Mouse (Mus musculus) left cerebral cortex, postnatal 25 days (tissue): ENCODE data around the gene Trim37. TPM values are rescaled to one million over a fixed set of nuclear protein-coding genes. Genes with fewer than 3 reads are reported as not detected.

Experiments used
- DNase-seq, 2 experiments: peaks; one replicate each; pipeline ENCODE4 v3.0.0; 2022; ENCODE audit warnings: low spot score in 2 of 2, mixed read lengths in 1 of 2
- intact Hi-C: fragments of 180-260 bp; cut with DNase I; formaldehyde crosslinking; loops from one replicate; pipeline ENCODE4 v1.15.1; 2025
- total RNA-seq, 2 experiments: library from RNA; stranded (reverse); gene quantifications; 2 replicates each; pipeline ENCODE4 v1.2.3; 2021

The Trim37 gene
- total RNA-seq = 100 to 1,000 TPM; 233 to 239 TPM

DNA sequence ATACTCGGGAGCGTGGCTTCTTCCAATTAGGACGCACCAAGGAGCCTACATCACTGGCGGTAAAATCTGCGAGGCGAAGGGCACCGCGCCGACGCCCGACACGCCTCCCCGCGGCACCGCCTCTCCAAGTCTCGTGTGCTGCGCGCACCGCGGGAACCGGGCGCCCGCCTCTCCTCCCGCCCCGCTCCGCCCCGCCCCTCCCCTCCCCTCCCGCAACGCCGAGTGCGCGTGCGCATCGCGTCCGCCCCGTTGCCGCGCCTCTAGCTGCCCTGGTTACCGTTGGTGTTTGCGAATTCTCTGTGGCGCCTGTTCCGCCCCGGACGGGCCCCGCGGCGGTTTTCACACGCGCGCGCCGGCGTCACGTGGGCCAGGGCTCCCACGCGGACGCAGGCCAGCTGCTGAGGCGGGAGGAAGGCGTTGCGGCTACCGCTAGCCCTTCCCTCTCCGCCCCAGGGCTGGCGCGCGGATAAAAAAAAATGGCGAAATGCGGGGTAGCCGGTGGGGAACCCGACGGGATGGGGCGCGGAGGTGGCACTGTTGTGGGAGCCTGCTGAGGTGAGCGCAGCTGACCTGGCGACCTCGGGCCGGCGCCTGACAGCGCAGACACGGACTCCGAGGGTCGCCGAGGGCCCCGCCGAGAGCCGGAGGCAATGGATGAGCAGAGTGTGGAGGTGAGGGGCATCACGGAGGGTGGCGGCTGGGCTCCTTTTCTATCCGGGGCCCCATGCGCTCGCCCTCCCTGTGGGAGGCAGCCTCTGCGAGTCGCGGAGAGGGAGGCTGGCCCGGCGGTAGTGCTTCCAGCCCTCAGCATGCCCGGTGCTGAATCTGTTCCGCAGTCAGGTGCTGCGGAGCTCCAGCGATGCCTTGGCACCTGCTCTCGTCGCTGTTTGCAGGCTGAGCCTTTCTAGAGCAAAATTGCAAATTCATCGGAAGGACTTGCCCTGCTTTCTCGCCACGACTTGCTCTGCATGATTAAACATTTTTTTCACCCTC is at the start of gene Trim37:
Gene Trim37 (plus strand): TSS at position 254 of the 993 bp plus-strand sequence.
- intact Hi-C loops = loop anchor here (2.0 kb wide), 1 partner anchor 18 kb away; the partner anchor contains the start of genes Prr11 and Ska2
- peak; percentile 92 to 96 for DNase-seq

DNA sequence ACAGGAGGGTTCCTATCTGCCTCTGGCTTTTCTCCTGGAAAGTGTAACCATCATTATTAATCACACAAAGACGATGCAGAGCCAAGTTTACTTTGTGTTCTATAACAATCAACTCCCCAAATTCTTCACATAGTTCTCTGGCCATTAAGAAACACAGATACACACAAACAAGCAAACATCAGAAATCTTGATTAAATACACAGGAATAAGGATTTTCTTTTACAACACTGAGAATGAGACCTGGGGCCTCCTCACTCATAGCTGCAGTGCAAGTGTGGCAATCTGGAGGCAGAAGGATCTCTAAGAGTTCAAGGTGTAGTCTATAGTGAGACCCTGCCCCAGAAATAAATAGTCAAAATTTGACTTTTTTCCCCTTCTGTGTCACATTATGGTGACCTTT is 43.2 kb upstream of the Trim37 start:
- DNase-seq = no peak
- intact Hi-C loops = no loop called here

DNA sequence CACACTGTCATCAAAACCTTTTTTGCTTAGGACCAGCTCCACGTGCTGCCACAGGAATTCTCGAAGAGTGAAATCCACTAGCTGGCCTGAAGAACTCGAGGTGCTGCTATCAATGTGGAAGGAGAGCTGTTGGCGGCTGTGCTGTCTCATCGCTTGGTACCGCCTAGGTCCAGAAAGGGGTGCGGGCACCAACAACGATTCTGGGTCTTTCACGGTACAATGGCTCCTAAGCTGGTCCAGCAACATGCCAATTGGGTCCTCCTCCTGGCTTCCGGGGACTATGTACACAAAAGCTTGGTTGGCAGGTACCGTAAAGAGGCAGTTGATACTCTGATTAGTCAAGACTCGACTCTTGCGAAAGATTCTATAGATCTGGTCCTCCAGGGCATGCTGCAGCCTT is 41.4 kb upstream of the Trim37 start:
- DNase-seq = no peak
- intact Hi-C loops = no loop called here

DNA sequence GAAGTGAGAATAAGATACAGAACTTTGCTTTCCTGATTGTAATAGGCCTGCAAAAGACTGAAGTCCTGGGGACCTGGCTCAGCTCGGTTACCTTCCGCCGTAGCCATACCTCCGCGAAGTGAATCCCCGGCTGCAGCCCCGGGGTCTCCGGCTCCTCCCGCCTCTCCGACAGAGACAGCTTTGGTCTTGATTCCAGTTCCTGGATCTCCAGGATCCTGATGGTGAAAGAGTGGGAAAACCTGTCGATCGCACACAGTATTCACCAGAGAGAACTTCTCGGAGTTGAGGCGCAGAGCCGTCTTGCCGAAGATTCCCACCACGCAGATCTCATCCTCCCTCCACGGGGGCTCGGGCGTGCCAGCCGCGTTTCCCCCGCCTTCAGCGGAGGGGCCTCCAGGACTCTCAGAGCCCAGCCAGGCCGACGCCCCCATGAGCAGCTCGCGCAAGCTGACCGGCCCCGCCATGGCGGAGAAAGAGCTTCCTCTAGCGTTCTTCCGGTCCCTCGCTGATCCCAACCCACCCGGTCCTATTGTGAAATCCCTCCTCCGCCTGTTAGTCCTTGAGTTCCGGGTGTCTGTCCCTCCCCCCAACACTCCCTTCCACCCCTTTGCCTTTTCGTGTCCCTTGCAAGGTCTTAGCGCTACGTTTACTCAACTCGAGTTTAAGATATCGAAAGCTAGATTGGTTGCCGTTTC is 40.4 kb upstream of the Trim37 start, which contains the start of gene Smg8:
Gene Smg8 (minus strand): TSS at position 485 of the 695 bp plus-strand sequence.
- peak; percentile 80 to 89 for DNase-seq
- intact Hi-C loops = no loop called here

DNA sequence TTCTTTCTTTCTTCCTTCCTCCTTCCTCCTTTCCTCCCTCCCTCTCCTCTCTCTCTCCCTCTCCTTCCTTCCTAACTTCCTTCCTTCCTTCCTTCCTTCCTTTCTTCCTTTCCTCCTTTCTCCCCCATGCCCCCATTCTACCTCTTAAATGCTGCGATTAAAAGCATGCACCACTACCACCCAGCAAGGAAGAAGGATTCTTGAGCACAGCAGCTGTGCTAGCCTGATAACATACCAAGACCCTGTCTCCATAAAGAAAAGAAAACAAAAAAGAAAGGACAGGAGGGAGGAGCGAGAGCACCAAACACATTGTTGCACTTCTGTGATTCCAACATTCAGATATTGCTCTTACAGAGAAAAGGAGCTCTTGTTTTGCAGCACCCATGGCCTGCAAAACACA is 39.7 kb upstream of the Trim37 start:
- DNase-seq = no peak
- intact Hi-C loops = no loop called here

DNA sequence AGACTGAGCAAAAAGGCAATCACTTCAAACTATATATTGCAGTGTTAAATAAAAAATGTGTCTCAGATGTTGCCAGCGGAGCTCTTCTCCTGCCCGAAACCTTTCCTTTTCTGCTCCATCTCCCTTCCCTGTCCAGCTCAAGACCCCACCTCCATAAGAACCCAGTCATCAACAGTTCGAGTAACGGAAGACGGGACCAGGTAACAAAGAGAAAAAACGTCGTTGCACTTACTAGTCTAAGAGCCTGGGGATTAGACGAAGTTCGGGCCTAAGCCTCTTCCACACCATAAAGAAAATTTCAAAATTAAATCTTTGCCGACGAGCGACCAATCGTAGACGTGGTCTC is 18.5 kb upstream of the Trim37 start, which contains the start of gene Prr11:
Gene Prr11 (minus strand): TSS at position 300 of the 346 bp plus-strand sequence.
- intact Hi-C loops = loop anchor here (2.0 kb wide), 1 partner anchor 18 kb away; the partner anchor contains the start of gene Trim37
- no peak for DNase-seq

DNA sequence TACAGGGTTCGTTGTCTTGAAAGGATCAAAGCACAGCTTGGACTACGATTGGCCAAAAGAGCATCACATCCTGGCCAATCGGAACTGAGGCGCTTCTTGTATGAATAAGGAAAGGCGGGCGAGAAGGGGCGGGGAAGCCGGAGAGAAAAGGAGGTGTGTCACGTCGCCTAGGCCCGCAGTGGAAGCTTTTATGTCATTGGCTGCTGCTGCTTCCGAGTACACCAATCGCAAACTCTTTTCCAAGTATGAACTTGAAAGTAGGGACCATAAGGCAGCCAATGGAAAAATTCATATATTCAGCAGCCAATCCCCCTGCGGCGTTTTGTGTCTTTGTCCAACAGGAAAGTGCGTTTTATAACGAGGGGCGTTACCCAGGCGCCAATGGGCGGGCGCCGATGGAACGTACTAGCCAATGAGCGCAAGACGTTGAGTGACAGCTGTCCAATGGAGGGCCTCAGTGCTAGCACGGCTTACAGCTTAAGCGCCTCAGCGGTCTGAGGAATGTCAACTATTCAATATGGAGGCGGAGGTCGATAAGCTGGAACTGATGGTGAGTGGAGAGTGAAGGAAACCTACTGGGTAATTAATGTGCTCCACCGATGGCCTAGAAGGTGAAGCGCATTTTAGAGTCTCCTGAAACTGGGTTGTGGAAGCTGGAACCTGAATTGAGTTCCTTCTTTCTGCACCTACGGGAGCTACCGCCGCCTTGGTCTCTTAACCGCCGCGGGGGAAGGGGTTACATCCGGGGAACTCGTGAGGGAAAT is 17.9 kb upstream of the Trim37 start, which contains the start of gene Ska2:
Gene Ska2 (plus strand): TSS at position 480 of the 764 bp plus-strand sequence.
- DNase-seq = peak; percentile 97 to 100
- intact Hi-C loops = loop anchor here (2.0 kb wide), 1 partner anchor 18 kb away; the partner anchor contains the start of gene Trim37

DNA sequence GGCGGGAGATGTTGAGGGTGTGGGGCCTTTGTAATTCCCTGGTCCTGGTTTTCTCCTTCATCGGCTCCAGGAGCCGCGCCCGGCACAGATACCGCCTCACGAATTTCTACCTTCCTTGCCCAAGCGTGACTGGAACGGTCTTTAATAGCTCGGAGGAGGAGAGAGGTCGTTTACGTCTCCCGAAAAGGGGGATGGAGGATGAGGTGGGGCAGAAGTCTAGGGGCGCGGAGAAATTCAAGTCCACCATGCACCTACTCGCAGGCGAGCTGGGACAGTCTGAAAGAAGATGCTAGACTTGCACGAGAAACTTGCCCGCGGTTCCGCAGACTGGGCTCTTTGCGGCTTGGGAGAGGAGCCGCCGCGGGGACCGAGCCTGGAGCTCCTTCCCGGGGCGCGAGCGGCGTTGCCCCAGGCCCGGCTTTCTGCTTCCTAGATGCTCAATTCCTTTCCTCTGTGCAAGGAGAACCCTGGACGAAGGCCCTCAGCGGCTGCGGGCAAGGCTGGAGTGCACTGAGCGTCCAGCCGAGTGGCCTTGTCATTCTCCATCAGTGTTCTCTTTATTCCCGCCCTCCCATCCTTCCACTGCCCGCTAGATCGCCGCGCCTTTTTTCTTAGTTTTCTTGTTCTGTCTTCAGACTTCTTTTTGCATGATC is 17.2 kb upstream of the Trim37 start:
- no peak for DNase-seq
- intact Hi-C loops = loop anchor here (2.0 kb wide), 1 partner anchor 17 kb away; the partner anchor contains the start of gene Trim37

DNA sequence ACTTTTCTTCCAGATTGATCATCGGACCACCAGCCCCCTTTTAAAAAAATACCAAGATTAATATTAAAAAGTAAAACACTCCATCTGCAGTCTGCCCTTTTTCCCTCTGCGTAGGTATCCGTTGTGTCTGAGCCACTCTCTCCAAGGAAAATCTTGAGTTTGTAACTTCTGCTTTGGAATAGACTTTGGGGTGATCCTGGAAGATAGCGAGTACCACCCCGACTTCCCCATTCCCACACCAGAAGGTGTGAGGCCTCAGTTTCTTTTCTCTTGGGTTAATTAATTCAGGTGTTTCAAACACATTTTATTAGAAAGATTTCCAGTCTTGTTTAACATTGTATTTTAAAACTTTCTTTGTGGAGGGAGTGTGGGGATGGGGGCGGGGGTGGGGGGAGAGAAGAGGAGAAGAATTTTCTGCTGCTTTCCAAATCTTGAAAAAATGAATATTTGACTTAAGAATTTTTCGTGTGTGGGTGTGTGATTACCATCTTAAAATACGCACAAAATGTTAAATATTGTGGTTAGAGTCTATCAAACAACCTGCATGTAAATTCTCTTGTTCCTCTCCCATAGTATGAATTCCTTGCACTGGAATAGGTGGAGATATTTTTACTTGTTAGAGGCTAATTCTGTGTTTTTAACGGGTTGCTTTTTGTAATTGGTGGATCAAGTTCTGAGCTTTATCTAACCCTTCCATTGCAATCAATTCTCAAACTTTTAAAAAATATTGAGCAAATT is 16.5 kb upstream of the Trim37 start:
- DNase-seq = no peak
- intact Hi-C loops = no loop called here

DNA sequence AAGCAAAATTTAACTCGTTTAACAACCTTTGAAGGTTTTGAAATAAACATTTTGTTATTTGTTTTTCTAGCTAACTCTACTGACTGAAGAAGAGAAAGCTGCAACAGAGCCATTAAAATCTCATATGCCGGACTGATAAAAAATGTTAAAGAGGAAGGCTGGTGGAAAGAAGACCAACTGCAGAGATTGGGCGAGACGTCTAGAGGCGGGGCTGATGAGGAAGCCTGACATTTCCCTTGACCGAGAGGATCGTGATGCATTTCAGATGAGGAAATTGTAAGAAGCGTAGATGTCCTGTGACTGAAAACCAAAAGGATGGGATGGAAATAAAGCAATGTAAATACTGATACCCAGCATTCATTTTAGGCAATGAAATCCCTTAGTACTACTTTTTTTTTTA is 5.0 kb upstream of the Trim37 start:
- no peak for DNase-seq
- intact Hi-C loops = no loop called here

DNA sequence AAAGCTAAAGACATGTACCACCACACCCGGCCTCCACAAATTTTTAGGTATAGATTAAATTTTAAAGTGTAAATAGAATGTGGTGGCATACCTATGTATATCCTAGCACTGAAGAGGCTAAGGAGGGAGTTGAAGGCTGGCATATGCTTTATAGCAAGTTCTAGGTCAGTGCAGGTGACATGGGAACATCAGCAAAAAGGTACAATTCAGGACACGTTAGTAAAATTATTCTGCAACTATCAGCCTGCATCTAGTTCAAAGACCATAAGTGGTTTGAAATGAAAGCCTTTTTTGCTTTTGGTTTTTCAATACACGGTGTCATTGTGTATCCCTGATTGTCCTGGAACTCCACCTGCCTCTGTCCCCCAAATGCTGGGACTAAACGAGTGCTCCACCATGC is 1.3 kb upstream of the Trim37 start:
- intact Hi-C loops = no loop called here
- DNase-seq = no peak

DNA sequence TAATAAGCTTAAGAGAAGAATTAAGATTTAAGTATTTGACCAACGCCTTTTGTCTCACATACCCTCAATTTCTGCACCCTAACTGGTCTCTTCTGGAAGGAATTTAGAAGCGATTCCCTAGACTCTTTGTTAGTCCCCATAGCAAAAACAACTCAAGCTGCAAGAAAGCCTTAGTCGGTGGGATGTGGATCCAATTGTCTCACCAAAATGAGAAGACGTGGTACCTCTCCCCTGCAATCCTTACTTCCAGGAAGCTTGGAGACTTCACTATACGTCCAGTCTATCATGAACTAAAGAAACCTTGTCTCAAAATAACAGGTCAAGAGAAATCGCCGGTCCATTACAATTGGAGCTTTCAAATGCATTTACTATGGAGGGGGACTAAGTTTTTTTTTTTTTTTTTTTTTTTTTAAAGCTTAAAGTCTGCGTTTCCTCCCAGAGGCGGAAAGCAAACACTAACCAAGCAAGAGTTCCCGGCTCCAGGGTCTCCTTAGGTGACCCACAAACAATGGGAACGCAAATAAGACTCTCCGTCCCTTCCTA is 525 bp upstream of the Trim37 start:
- peak in 1 of 2 experiments; percentile 5 for DNase-seq
- intact Hi-C loops = loop anchor here (2.0 kb wide), 1 partner anchor 18 kb away; the partner anchor contains the start of genes Prr11 and Ska2

DNA sequence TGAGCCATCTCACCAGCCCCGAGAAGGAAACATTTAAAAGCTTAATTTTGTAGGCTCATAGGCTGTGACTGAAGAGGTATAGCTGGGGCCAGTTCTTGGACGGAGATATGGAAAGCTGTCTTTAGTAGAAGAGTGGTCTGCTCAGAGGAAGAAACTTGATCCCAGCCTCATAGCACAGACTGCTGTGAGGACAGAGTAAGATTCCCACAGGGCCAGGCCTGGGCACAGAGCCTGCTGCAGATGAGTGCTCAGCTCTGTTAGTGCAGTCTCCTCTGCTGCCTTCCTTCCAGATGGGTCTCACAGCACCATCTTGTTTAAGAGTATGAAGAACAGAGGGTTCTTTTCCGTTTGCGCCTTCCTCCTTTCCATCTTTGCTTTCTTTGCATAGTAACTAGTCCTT is 9.4 kb downstream of the Trim37 start:
- DNase-seq = peak in 1 of 2 experiments; percentile 17
- intact Hi-C loops = no loop called here

DNA sequence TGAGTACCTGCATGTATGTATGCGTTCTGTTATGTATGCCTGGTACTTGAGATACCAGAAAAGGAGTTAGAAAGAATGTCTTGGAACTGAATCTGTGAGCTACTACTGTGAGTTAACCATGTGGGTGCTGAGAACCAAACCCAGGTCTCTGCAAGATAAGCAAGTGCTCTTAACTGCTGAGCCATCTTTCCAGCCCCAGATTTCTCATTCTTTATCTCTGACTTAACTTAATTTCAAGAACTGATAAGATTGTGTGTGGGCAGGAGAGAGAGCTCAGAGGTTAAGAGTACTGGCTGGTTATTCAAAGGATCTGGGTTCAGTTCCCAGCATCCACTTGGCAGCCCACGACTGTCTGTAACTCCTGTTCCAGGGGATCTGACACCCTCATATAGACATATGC is 31.1 kb downstream of the Trim37 start:
- no peak for DNase-seq
- intact Hi-C loops = no loop called here

DNA sequence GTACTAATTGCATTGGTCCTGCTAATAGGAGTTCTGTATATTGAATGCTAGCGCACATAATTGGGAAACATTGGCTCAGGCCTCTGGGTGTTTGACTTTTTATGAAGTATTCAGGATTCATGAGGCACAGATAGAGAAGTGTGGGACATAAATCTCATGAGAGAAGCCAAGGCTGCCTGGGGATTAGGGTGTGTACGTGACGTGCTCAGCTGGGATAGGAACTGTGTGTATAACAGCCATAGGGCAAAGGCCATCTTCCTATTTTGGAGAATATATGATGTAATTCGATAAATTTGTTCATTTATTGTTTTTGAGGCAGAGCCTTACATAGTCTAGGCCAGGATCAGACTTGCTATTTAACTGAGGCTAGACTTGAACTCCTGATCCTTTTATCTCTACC is 35.8 kb downstream of the Trim37 start:
- DNase-seq = no peak
- intact Hi-C loops = no loop called here

DNA sequence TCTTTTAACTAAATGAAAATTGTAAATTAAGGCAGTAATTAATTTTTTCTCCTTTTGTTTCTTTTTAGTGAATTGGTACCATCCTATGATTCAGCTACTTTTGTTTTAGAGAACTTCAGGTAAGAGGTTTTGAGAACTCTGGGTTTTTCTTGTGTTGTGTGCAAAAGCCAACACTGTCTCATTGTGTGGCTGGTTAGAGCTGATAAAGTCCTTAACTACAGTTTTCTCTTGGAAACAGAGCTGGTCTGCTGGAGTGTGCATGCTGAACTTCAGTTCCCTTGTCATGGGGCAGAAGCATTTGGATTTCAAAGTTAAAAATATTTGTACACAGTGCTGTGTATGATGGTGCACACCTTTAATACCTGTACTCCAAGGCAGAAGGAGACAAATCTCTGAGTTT is 36.9 kb downstream of the Trim37 start:
- DNase-seq = no peak
- intact Hi-C loops = no loop called here

DNA sequence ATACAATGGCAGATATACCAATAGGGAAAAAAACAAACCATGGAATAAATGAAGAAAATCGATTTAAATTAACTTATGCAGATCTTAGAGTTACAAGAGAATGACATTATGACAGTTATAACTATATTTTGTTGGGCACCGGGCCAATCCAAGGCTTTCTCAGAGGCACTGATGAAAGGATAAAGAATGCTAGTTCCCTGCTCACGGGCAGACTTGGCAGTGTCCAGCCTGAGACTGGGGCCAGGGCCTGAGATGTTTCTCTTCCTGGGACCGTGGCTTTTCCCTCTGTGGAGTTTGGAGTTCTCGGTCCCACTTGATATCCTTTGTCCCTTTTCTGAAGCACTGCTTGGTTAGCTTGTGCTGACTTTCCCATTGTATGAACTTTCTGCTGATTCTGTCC is 46.7 kb downstream of the Trim37 start:
- intact Hi-C loops = no loop called here
- DNase-seq = no peak

DNA sequence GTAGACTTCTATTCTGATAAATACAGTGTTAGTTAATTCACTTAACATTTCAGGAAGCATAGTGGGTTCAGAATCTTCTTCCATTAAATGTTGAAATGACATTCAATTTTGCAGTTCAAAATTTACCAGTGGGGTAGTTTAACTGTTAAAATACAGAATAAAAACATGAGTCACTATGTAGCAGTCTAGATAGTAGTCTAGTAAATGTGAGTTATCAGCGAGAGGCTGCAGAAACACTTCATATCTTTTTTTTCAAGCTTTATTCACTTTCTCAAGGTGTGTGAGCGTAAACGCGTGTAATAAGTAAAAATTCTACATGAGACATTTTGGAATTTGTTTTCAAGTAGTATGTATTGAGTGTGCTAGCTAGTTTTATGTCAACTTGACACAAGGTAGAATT is 48.2 kb downstream of the Trim37 start:
- no peak for DNase-seq
- intact Hi-C loops = no loop called here
